9 mouse cellular contexts compared by ENCODE assay signal in genomic region chr3:149518928-149519574, GRCm38 (mm10).
DNase-seq lines count a peak whose midpoint lies in the region; ATAC-seq lines count a peak whose summit lies in the region.
"Had no signal": no experiment of that assay in that cellular context is flagged by ENCODE, and none has a peak within 500 bp of the region (broad histone marks: within the 10 kb centered on the region; RNA-seq: fewer than 3 reads in every experiment).

No protein-coding gene starts in this region.

- H3K27me3 ChIP-seq in kidney, embryonic 16.5 days (ENCODE audit: insufficient read depth, low read length): peaks cover 15% of the 10 kb centered on the region; the same call in 1 of the 2 replicates
- no peaks in the 10 kb centered on the region for H3K27me3 ChIP-seq in hindbrain, embryonic 11.5 days (ENCODE audit: control insufficient read depth, insufficient read depth, low read length)
- peaks cover 12% of the 10 kb centered on the region for H3K27me3 ChIP-seq in midbrain, embryonic 11.5 days (ENCODE audit: control insufficient read depth, insufficient read depth, low read length)
- H3K27me3 ChIP-seq: Patski had no signal

- no peaks in the 10 kb centered on the region for H3K4me1 ChIP-seq in kidney, embryonic 16.5 days (ENCODE audit: insufficient read depth, low read length)
- 0 out of 2 replicates have a peak, but pooled peaks cover 2% of the 10 kb centered on the region for H3K4me1 ChIP-seq in hindbrain, embryonic 11.5 days (replicated peaks; ENCODE audit: control insufficient read depth, insufficient read depth, low read length)
- peaks cover 25% of the 10 kb centered on the region for H3K4me1 ChIP-seq in midbrain, embryonic 11.5 days (ENCODE audit: control insufficient read depth, insufficient read depth, low read length)

- H3K9me3 ChIP-seq in kidney, embryonic 16.5 days (ENCODE audit: low read length): no peaks in the 10 kb centered on the region
- H3K9me3 ChIP-seq in hindbrain, embryonic 11.5 days (ENCODE audit: control insufficient read depth, low read length): no peaks in the 10 kb centered on the region
- no peaks in the 10 kb centered on the region for H3K9me3 ChIP-seq in midbrain, embryonic 11.5 days (ENCODE audit: control insufficient read depth, low read length)

- no peak overlapping the region for H3K9ac ChIP-seq in kidney, embryonic 16.5 days (replicated peaks; ENCODE audit: low read length)
- peak overlapping the region; percentile 42; the same call in 1 of the 2 replicates for H3K9ac ChIP-seq in hindbrain, embryonic 11.5 days (ENCODE audit: low read depth, low read length)
- peak overlapping the region; percentile 43 for H3K9ac ChIP-seq in midbrain, embryonic 11.5 days (ENCODE audit: low read length)

- H3K36me3 ChIP-seq in kidney, embryonic 16.5 days (ENCODE audit: insufficient read depth, low read length): no peaks in the 10 kb centered on the region
- H3K36me3 ChIP-seq in hindbrain, embryonic 11.5 days (ENCODE audit: control insufficient read depth, insufficient read depth, low read length): no peaks in the 10 kb centered on the region
- H3K36me3 ChIP-seq in midbrain, embryonic 11.5 days (ENCODE audit: control insufficient read depth, insufficient read depth, low read length): no peaks in the 10 kb centered on the region

- 3% methylated on average over 27 of the region's 27 CpGs for WGBS in kidney, embryonic 16.5 days
- WGBS in hindbrain, embryonic 11.5 days: 4% methylated on average over 27 of the region's 27 CpGs
- 3% methylated on average over 27 of the region's 27 CpGs for WGBS in midbrain, embryonic 11.5 days

- no peak overlapping the region for H3K27ac ChIP-seq in kidney, embryonic 16.5 days (ENCODE audit: low read length)
- H3K27ac ChIP-seq in hindbrain, embryonic 11.5 days (ENCODE audit: low read depth, low read length): no peak overlapping the region
- H3K27ac ChIP-seq in midbrain, embryonic 11.5 days (ENCODE audit: low read depth, low read length): 0 out of 2 replicates have a peak overlapping the region, but pooled peaks have one; percentile 1

- peak overlapping the region; percentile 44 for H3K4me3 ChIP-seq in kidney, embryonic 16.5 days (ENCODE audit: low read length)
- peak overlapping the region; percentile 44 for H3K4me3 ChIP-seq in hindbrain, embryonic 11.5 days (ENCODE audit: low read depth, low read length)
- peak overlapping the region; percentile 39 for H3K4me3 ChIP-seq in midbrain, embryonic 11.5 days (ENCODE audit: low read depth, low read length)

- DNase-seq in kidney, adult 8-10 months: no peak
- peak; percentile 59 for DNase-seq in embryo, embryonic 11 days
- peak; percentile 58 for DNase-seq in hindbrain, embryonic 11.5 days (ENCODE audit: low spot score)
- peak; percentile 94 for DNase-seq in midbrain, embryonic 11.5 days (ENCODE audit: low spot score, missing footprints)
- no peak for DNase-seq in thymus, postnatal 4 days
- no peak for DNase-seq in urinary bladder, adult 2 months (ENCODE audit: low spot score)

- H3K4me2 ChIP-seq in kidney, embryonic 16.5 days (replicated peaks; ENCODE audit: low read depth, low read length): peak overlapping the region; percentile 66
- peak overlapping the region; percentile 73 for H3K4me2 ChIP-seq in hindbrain, embryonic 11.5 days (replicated peaks; ENCODE audit: low read depth, low read length)
- H3K4me2 ChIP-seq in midbrain, embryonic 11.5 days: peak overlapping the region; percentile 72

- ATAC-seq in kidney, embryonic 16.5 days (ENCODE audit: low FRiP score, low TSS enrichment): no peak; the same call in 1 of the 2 replicates
- ATAC-seq in hindbrain, embryonic 11.5 days (ENCODE audit: low FRiP score): peak; percentile 62; the same call in 1 of the 2 replicates
- ATAC-seq in midbrain, embryonic 11.5 days (ENCODE audit: low FRiP score): peak; percentile 67
- ATAC-seq in monocyte, adult 5-6 weeks (replicated peaks; ENCODE audit: insufficient number of reproducible peaks, low FRiP score, low TSS enrichment, poor library complexity, severe bottlenecking): no peak
- ATAC-seq: Patski had no signal

Comparison
In these comparisons a context has a peak if more than half of its experiments do, and no peak if none do; other contexts are left out.
1. ATAC-seq: peak in hindbrain, embryonic 11.5 days (single experiment) and midbrain, embryonic 11.5 days (single experiment); none in kidney, embryonic 16.5 days (single experiment) and monocyte, adult 5-6 weeks (single experiment).
2. DNase-seq: peak in embryo, embryonic 11 days (single experiment), hindbrain, embryonic 11.5 days (single experiment) and midbrain, embryonic 11.5 days (single experiment); none in kidney, adult 8-10 months (0 of 2), thymus, postnatal 4 days (single experiment) and urinary bladder, adult 2 months (single experiment).
3. Peak in every context shown above with its lines, with median percentiles within 50 percentile points of each other: H3K4me2 ChIP-seq and H3K4me3 ChIP-seq.